Mouse (Mus musculus) MEL (cell line): ENCODE measurements at regions not wholly inside any gene's neighbourhood (a gene's known extent, or its start where the extent isn't known, plus 50 kb on each side); places are given as distances from the start of the nearest gene placed in this dataset.

ENCODE experiments used
- CTCF ChIP-seq, 3 experiments: IDR thresholded peaks in 2 of 3; conservative IDR thresholded peaks in 1 of 3; 2 replicates each; pipeline ENCODE4 v1.5.1; 2011 to 2012; ENCODE audit warnings: low read length in 3 of 3, low read depth in 2 of 3, mild to moderate bottlenecking in 2 of 3, improper control_type of control experiment in 1 of 3, inconsistent platforms in 1 of 3, mixed read lengths in 1 of 3, moderate library complexity in 1 of 3; ENCODE audit not compliant: control insufficient read depth in 1 of 3, insufficient read depth in 1 of 3, poor library complexity in 1 of 3, severe bottlenecking in 1 of 3
- EP300 ChIP-seq, 2 experiments: IDR thresholded peaks; 2 replicates each; pipeline ENCODE4 v1.6.1; 2011; ENCODE audit warnings: improper control_type of control experiment in 2 of 2, low read length in 2 of 2, low read depth in 1 of 2, mild to moderate bottlenecking in 1 of 2
- HCFC1 ChIP-seq: IDR thresholded peaks from 2 replicates; pipeline ENCODE4 v1.6.1; 2012; ENCODE audit warnings: low read depth, mild to moderate bottlenecking, inconsistent platforms, low read length, improper control_type of control experiment, moderate library complexity
- MEF2A ChIP-seq: IDR thresholded peaks from 2 replicates; pipeline ENCODE4 v1.6.1; 2014; ENCODE audit warnings: low read depth, mild to moderate bottlenecking, inconsistent platforms, low read length, improper control_type of control experiment; ENCODE audit not compliant: poor library complexity, insufficient replicate concordance, severe bottlenecking; ENCODE audit errors: extremely low read depth
- NRF1 ChIP-seq: IDR thresholded peaks from 2 replicates; pipeline ENCODE4 v1.6.1; 2014; ENCODE audit warnings: low read depth, mild to moderate bottlenecking, inconsistent platforms, low read length, improper control_type of control experiment, moderate library complexity; ENCODE audit not compliant: poor library complexity, insufficient read depth, severe bottlenecking
- POLR2A ChIP-seq, 2 experiments: IDR thresholded peaks; 2 replicates each; pipeline ENCODE4 v1.6.1; 2011 to 2012; ENCODE audit warnings: low read length in 2 of 2, mild to moderate bottlenecking in 2 of 2, control low read depth in 1 of 2, improper control_type of control experiment in 1 of 2, low read depth in 1 of 2, moderate library complexity in 1 of 2; ENCODE audit not compliant: control insufficient read depth in 1 of 2, insufficient read depth in 1 of 2, poor library complexity in 1 of 2
- POLR2AphosphoS2 ChIP-seq: IDR thresholded peaks from 2 replicates; pipeline ENCODE4 v1.6.1; 2011; ENCODE audit warnings: low read length, improper control_type of control experiment
- SIN3A ChIP-seq: IDR thresholded peaks from 2 replicates; pipeline ENCODE4 v1.6.1; 2012; ENCODE audit warnings: low read length, improper control_type of control experiment, inconsistent platforms
- TAL1 ChIP-seq: IDR thresholded peaks from 2 replicates; pipeline ENCODE4 v1.6.1; 2012; ENCODE audit warnings: mild to moderate bottlenecking, inconsistent platforms, low read length, moderate library complexity, mixed read lengths
- USF2 ChIP-seq, 2 experiments: IDR thresholded peaks; 2 replicates each; pipeline ENCODE4 v1.6.1; 2011 to 2012; ENCODE audit warnings: improper control_type of control experiment in 2 of 2, low read length in 2 of 2, borderline replicate concordance in 1 of 2, inconsistent platforms in 1 of 2, low read depth in 1 of 2, mild to moderate bottlenecking in 1 of 2; ENCODE audit not compliant: insufficient read depth in 1 of 2

GRCm38 (mm10) chr14:9331593-9331992, 665.6 kb upstream of the 4930452B06Rik start:
- TF ChIP-seq CTCF (IDR thresholded peaks at IDR 0.05 in 2 of 3, conservative IDR thresholded peaks at IDR 0.05 in 1 of 3; ENCODE audit: control insufficient read depth in 1 of 3, insufficient read depth in 1 of 3, low read depth in 2 of 3, low read length in 3 of 3, poor library complexity in 1 of 3, severe bottlenecking in 1 of 3): no peak
- no peak for TF ChIP-seq POLR2A (IDR thresholded peaks at IDR 0.05; ENCODE audit: control insufficient read depth in 1 of 2, insufficient read depth in 1 of 2, low read depth in 1 of 2, low read length in 2 of 2, poor library complexity in 1 of 2)
- TF ChIP-seq HCFC1: no peak
- TF ChIP-seq MEF2A: no peak
- TF ChIP-seq SIN3A: no peak
- TF ChIP-seq EP300 (IDR thresholded peaks at IDR 0.05; ENCODE audit: low read depth in 1 of 2, low read length in 2 of 2): no peak
- no peak for TF ChIP-seq USF2 (IDR thresholded peaks at IDR 0.05; ENCODE audit: borderline replicate concordance in 1 of 2, insufficient read depth in 1 of 2, low read depth in 1 of 2, low read length in 2 of 2)
- no peak for TF ChIP-seq NRF1
- no peak for TF ChIP-seq TAL1
- TF ChIP-seq POLR2AphosphoS2: no peak
